Mouse (Mus musculus): ENCODE measurements around the gene Cryzl1. TPM values are rescaled to one million over a fixed set of nuclear protein-coding genes. Genes with fewer than 3 reads are reported as not detected.

The Cryzl1 gene
- total and polyA plus RNA-seq, 3 experiments, result 5.1 to 171 (median 148) TPM

- no peak for TF ChIP-seq GATA2 (IDR thresholded peaks at IDR 0.05; ENCODE audit: borderline replicate concordance, low read depth, low read length)
- no peak for TF ChIP-seq GATA1 (IDR thresholded peaks at IDR 0.05; ENCODE audit: borderline replicate concordance, low read length)
- TF ChIP-seq CTCF (IDR thresholded peaks at IDR 0.05; ENCODE audit: low read depth, low read length), result no peak
- no peak for TF ChIP-seq POLR2AphosphoS5 (IDR thresholded peaks at IDR 0.05; ENCODE audit: insufficient replicate concordance, low read depth, low read length)
- no peak for TF ChIP-seq TAL1 (conservative IDR thresholded peaks at IDR 0.05; ENCODE audit: low read depth, low read length)
- H3K4me3 ChIP-seq (ENCODE audit: low read depth, low read length), result no peak overlapping the region
- peaks cover 96% of the 10 kb centered on the region for H3K36me3 ChIP-seq (replicated peaks)
- H3K9me3 ChIP-seq (replicated peaks), result no peaks in the 10 kb centered on the region
- no peaks in the 10 kb centered on the region for H3K27me3 ChIP-seq (ENCODE audit: insufficient read depth, low read length)
- peaks cover 5% of the 10 kb centered on the region; the same call in 1 of the 2 replicates for H3K4me1 ChIP-seq (ENCODE audit: insufficient read depth, low read depth, low read length)
- ATAC-seq (ENCODE audit: extremely low read depth, insufficient number of reproducible peaks, low FRiP score, poor library complexity, severe bottlenecking), result no peak
- DNase-seq (ENCODE audit: low spot score), result no peak
These were observed 54.3 kb downstream of the Cryzl1 start for GRCm38 (mm10) chr16:91674500-91674899.

GRCm38 (mm10) chr16:91663795-91664194 lies 65.0 kb downstream of the Cryzl1 start:
- TF ChIP-seq POLR2AphosphoS5 (IDR thresholded peaks at IDR 0.05; ENCODE audit: insufficient replicate concordance, low read depth, low read length), result no peak
- no peak for TF ChIP-seq GATA1 (IDR thresholded peaks at IDR 0.05; ENCODE audit: borderline replicate concordance, low read length)
- TF ChIP-seq TAL1 (conservative IDR thresholded peaks at IDR 0.05; ENCODE audit: low read depth, low read length), result no peak
- no peak for TF ChIP-seq CTCF (IDR thresholded peaks at IDR 0.05; ENCODE audit: low read depth, low read length)
- TF ChIP-seq GATA2 (IDR thresholded peaks at IDR 0.05; ENCODE audit: borderline replicate concordance, low read depth, low read length), result no peak
- no peak for ATAC-seq (ENCODE audit: extremely low read depth, insufficient number of reproducible peaks, low FRiP score, poor library complexity, severe bottlenecking)
- H3K36me3 ChIP-seq (replicated peaks), result peaks cover 95% of the 10 kb centered on the region

GRCm38 (mm10) chr16:91662336-91662735 lies 66.4 kb downstream of the Cryzl1 start:
- no peak for TF ChIP-seq CTCF (IDR thresholded peaks at IDR 0.05; ENCODE audit: low read depth, low read length)
- no peak for TF ChIP-seq GATA2 (IDR thresholded peaks at IDR 0.05; ENCODE audit: borderline replicate concordance, low read depth, low read length)
- no peak for TF ChIP-seq GATA1 (IDR thresholded peaks at IDR 0.05; ENCODE audit: borderline replicate concordance, low read length)
- no peak for TF ChIP-seq TAL1 (conservative IDR thresholded peaks at IDR 0.05; ENCODE audit: low read depth, low read length)
- no peak for TF ChIP-seq POLR2AphosphoS5 (IDR thresholded peaks at IDR 0.05; ENCODE audit: insufficient replicate concordance, low read depth, low read length)
- H3K4me1 ChIP-seq (ENCODE audit: insufficient read depth, low read depth, low read length), result peaks cover 23% of the 10 kb centered on the region
- H3K36me3 ChIP-seq (replicated peaks), result peaks cover 99% of the 10 kb centered on the region
- DNase-seq (ENCODE audit: low spot score), result no peak
- peaks cover 22% of the 10 kb centered on the region for H3K9me3 ChIP-seq (replicated peaks)
- H3K4me3 ChIP-seq (ENCODE audit: low read depth, low read length), result no peak overlapping the region
- H3K27me3 ChIP-seq (ENCODE audit: insufficient read depth, low read length), result no peaks in the 10 kb centered on the region
- no peak for ATAC-seq (ENCODE audit: extremely low read depth, insufficient number of reproducible peaks, low FRiP score, poor library complexity, severe bottlenecking)

More at GRCm38 (mm10) chr16:91663795-91664194, 65.0 kb downstream of the Cryzl1 start:
- Histone ChIP-seq H3K4me3 (ENCODE audit: low read depth, low read length) (no peak overlapping the region), H3K9me3 (replicated peaks) (peaks cover 15% of the 10 kb centered on the region), H3K4me1 (ENCODE audit: insufficient read depth, low read depth, low read length) (peaks cover 21% of the 10 kb centered on the region), H3K27me3 (ENCODE audit: insufficient read depth, low read length) (no peaks in the 10 kb centered on the region)
- no peak for DNase-seq (ENCODE audit: low spot score)

GRCm38 (mm10) chr16:91661397-91661796 lies 67.4 kb downstream of the Cryzl1 start:
- ATAC-seq (ENCODE audit: extremely low read depth, insufficient number of reproducible peaks, low FRiP score, poor library complexity, severe bottlenecking) (no peak), DNase-seq (ENCODE audit: low spot score) (no peak)
- Histone ChIP-seq H3K4me1 (ENCODE audit: insufficient read depth, low read depth, low read length) (peaks cover 22% of the 10 kb centered on the region), H3K4me3 (ENCODE audit: low read depth, low read length) (no peak overlapping the region), H3K36me3 (replicated peaks) (peaks cover 99% of the 10 kb centered on the region), H3K9me3 (replicated peaks) (peaks cover 23% of the 10 kb centered on the region), H3K27me3 (ENCODE audit: insufficient read depth, low read length) (no peaks in the 10 kb centered on the region)
- TF ChIP-seq CTCF (IDR thresholded peaks at IDR 0.05; ENCODE audit: low read depth, low read length) (no peak), GATA2 (IDR thresholded peaks at IDR 0.05; ENCODE audit: borderline replicate concordance, low read depth, low read length) (no peak), POLR2AphosphoS5 (IDR thresholded peaks at IDR 0.05; ENCODE audit: insufficient replicate concordance, low read depth, low read length) (no peak)

- ATAC-seq (ENCODE audit: extremely low read depth, insufficient number of reproducible peaks, low FRiP score, poor library complexity, severe bottlenecking), result no peak
- TF ChIP-seq GATA1 (IDR thresholded peaks at IDR 0.05; ENCODE audit: borderline replicate concordance, low read length), result no peak
- TF ChIP-seq GATA2 (IDR thresholded peaks at IDR 0.05; ENCODE audit: borderline replicate concordance, low read depth, low read length), result no peak
- TF ChIP-seq CTCF (IDR thresholded peaks at IDR 0.05; ENCODE audit: low read depth, low read length), result no peak
- no peak for TF ChIP-seq TAL1 (conservative IDR thresholded peaks at IDR 0.05; ENCODE audit: low read depth, low read length)
- no peak; the same call in 1 of the 2 replicates for TF ChIP-seq POLR2AphosphoS5 (IDR thresholded peaks at IDR 0.05; ENCODE audit: insufficient replicate concordance, low read depth, low read length)
- H3K4me1 ChIP-seq (ENCODE audit: insufficient read depth, low read depth, low read length), result peaks cover 34% of the 10 kb centered on the region
These were observed 69.0 kb downstream of the Cryzl1 start for GRCm38 (mm10) chr16:91659798-91660197.

GRCm38 (mm10) chr16:91658471-91658870 lies 70.3 kb downstream of the Cryzl1 start:
- no peaks in the 10 kb centered on the region; the same call in 1 of the 2 replicates for H3K27me3 ChIP-seq (ENCODE audit: insufficient read depth, low read length)
- H3K4me3 ChIP-seq (ENCODE audit: low read depth, low read length), result no peak overlapping the region
- H3K9me3 ChIP-seq (replicated peaks), result peaks cover 32% of the 10 kb centered on the region
- ATAC-seq (ENCODE audit: extremely low read depth, insufficient number of reproducible peaks, low FRiP score, poor library complexity, severe bottlenecking), result no peak
- DNase-seq (ENCODE audit: low spot score), result no peak
- peaks cover 98% of the 10 kb centered on the region for H3K36me3 ChIP-seq (replicated peaks)
- H3K4me1 ChIP-seq (ENCODE audit: insufficient read depth, low read depth, low read length), result peaks cover 39% of the 10 kb centered on the region
- TF ChIP-seq GATA1 (IDR thresholded peaks at IDR 0.05; ENCODE audit: borderline replicate concordance, low read length) (no peak), CTCF (IDR thresholded peaks at IDR 0.05; ENCODE audit: low read depth, low read length) (no peak), POLR2AphosphoS5 (IDR thresholded peaks at IDR 0.05; ENCODE audit: insufficient replicate concordance, low read depth, low read length) (no peak), GATA2 (IDR thresholded peaks at IDR 0.05; ENCODE audit: borderline replicate concordance, low read depth, low read length) (no peak), TAL1 (conservative IDR thresholded peaks at IDR 0.05; ENCODE audit: low read depth, low read length) (no peak)

More at GRCm38 (mm10) chr16:91659798-91660197, 69.0 kb downstream of the Cryzl1 start:
- Histone ChIP-seq H3K27me3 (ENCODE audit: insufficient read depth, low read length) (no peaks in the 10 kb centered on the region; the same call in 1 of the 2 replicates), H3K36me3 (replicated peaks) (peaks cover 99% of the 10 kb centered on the region), H3K4me3 (ENCODE audit: low read depth, low read length) (no peak overlapping the region; the same call in 1 of the 2 replicates), H3K9me3 (replicated peaks) (peaks cover 32% of the 10 kb centered on the region)
- DNase-seq (ENCODE audit: low spot score), result no peak
